Mouse (Mus musculus): Measurements from ENCODE around the gene Mpzl3.
"Not testable (repeated sequence)": the region's sequence is repeated elsewhere in the genome, so short reads cannot be mapped to it uniquely, and the experiment has no call there.

Mpzl3 gene

GRCm38 (mm10) chr9:45055082-45055713, at the start of gene Mpzl3:
Gene Mpzl3, plus strand, starts transcription at chr9:45055186.
- peak; percentile 84 for DNase-seq (ENCODE audit: low read depth, low spot score)

DNA sequence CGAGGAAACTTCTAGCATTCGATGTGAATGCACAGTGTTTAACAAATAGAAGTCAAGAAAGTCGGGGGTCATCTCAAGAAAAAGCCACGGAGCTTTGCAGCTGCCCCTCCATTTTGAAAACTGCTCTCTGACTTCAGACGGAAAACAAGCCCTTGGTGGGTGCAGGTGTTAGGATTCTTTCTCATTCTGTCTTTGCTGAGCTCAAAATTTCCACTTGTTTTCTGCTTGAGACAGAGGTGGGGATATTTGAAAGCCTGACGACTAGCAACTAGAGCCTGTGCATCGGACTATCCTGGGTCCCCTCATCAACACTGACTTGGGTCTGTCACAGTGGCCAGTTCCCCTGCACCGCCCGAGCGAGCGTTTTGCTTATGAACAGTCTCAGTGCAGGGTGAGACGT, 47.6 kb upstream of the Mpzl3 start:
- no peak for DNase-seq (ENCODE audit: low read depth, low spot score)

- DNase-seq (ENCODE audit: low read depth, low spot score), result no peak
These were observed 46.6 kb upstream of the Mpzl3 start for GRCm38 (mm10) chr9:45008342-45008741.

DNA sequence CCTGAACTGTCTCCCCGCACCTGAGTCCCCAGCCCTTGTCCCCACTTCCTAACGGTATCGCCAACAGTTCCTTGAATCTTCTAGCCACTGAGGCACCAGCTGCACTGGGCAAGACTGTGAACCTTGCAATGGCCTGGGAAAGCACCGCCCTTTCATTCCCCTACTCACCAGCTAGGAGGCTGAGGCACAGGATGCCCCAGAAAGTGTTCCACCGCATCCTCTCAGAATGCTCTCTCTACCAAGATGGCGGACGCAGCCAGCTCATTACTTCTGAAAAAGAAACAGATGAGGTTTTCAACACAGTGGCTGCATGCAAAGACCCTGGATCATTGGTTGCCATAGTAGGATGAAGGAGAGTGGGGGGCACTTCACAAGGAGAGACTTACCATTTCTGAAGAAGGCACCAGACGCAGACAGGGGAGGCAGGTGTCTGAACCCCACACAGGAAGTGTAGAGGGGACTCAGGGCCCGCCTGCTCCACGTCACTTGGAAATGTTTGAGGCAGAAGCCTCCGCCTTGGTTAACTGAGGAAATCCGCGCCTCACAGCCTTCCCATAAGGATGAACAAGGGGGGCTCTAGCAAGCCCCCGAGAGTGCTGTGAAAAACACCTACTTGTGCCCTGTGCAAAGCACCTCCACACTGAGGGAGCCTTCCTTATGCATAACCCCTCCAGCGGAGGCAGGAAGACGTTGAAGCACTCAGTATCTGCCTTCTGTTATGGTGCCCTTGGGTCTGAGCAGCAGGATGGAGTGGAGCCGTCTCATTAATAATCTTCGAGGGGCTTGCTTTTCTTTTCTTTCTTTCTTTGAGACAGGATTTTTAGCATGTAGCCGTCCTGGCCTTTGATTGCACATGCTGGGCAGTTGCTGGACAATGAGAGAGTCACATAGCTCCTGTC, 45.6 kb upstream of the Mpzl3 start, which contains the start of gene Cd3e:
Gene Cd3e, minus strand, starts transcription at position 448 of the 899 bp plus-strand sequence.
- no peak for DNase-seq (ENCODE audit: low read depth, low spot score)

DNA sequence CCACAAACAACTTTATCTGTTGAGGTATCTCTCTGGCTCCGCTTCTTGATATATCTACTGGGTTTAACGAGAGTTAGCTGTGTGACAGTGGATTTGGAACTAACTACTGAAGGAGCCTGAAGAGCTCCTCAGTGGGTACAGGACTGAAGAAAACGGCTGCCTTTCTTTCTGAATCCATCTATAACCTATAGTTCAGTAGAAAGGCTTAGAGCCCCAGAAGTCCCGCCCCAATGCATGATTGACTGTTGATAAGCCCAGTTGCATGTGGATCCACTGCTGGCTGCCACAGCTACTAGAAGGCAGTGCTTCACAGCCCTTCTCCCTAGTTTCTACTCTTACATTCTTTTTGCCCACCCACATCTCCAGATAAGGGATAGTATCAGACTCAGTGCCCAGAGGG, 44.5 kb upstream of the Mpzl3 start:
- DNase-seq (ENCODE audit: low read depth, low spot score), result no peak

DNA sequence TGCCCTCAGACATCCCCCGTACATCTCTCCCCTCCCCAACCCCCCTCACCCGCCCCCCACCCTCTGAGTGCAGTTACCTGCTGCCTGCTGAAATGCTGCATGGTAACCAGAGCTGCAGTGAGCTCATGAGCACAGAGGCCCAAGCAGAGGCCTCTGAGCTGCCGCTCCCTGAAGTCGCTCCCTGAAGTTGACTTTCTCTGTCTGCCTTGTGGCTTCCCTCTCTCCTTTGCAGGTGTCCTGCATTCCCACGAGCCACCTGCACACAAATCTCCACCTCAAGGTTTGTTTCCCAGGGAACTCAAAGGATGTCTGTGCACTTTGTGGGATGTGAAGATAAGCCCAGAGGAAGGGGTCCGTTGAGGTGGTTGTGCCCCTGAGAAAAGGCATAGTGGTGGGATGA, 43.7 kb upstream of the Mpzl3 start:
- no peak for DNase-seq (ENCODE audit: low read depth, low spot score)

DNA sequence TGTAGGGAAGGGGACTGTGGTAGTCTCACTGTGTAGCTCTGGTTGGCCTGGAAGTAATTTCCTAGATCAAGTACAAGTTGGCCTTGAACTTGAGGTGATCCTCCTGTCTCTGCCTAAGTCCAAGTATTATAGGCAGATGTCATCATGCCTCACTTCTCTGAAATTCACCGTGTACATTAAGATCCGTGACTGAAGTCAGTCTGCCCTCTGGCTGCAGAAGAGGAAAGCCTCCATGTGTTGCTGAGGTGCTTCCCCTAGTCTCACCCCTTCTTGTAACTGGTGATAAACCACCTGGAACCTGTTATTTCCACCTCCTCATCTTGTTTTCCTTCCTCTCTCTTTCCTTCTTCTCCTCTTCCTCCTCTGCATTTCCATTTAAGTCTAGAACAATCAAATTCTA, 40.1 kb upstream of the Mpzl3 start:
- no peak for DNase-seq (ENCODE audit: low read depth, low spot score)

DNA sequence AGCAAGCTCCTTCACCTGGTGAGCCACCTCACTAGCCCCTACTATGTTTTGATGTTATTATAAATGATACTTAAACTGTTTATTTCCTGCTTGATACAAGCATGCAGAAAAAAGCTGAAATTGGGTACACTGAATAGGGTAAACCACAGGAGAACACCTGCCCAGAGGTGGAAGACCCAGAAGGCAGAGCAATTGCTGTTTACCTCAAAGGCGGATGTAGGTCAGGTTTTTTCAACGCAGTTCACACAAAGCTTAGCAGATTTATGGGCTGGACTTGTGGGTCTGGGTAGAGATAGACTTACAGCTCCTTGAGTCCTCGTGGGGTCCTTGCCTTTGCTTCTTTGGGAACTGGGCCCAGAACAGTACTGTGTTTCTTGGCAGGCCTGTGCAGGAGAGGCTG, 39.1 kb upstream of the Mpzl3 start:
- DNase-seq (ENCODE audit: low read depth, low spot score), result no peak

GRCm38 (mm10) chr9:45018031-45018430, 37.0 kb upstream of the Mpzl3 start:
- no peak for DNase-seq (ENCODE audit: low read depth, low spot score)

GRCm38 (mm10) chr9:45022800-45023199, 32.2 kb upstream of the Mpzl3 start:
- DNase-seq (ENCODE audit: low read depth, low spot score), result no peak

GRCm38 (mm10) chr9:45023638-45024037, 31.3 kb upstream of the Mpzl3 start:
- DNase-seq (ENCODE audit: low read depth, low spot score), result no peak

- no peak for DNase-seq (ENCODE audit: low read depth, low spot score)
These were observed 30.8 kb upstream of the Mpzl3 start for GRCm38 (mm10) chr9:45024187-45024586.

- no peak for DNase-seq (ENCODE audit: low read depth, low spot score)
These were observed 27.6 kb upstream of the Mpzl3 start for GRCm38 (mm10) chr9:45027376-45027775.

DNA sequence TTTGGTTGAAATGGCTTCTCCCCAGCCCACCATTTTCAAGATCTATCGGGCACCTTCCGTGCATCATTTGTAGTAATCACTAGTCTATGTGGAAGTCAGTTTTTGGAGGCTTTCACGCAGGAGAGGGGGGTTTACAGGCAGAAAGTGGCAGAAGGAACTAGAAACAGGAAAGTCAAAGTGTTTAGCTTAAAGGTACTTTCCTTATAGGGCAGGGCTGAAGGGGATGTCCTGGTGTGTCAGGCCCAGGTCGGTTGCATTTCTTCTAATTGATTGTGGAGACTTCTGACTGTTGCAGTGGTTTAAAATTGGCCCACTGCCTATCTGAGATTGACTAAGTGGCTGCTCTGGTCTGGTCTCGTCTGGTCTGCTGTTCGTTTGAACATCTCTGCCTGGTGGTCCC, 24.6 kb upstream of the Mpzl3 start:
- DNase-seq (ENCODE audit: low read depth, low spot score), result no peak

GRCm38 (mm10) chr9:45032261-45032660, 22.7 kb upstream of the Mpzl3 start:
- no peak for DNase-seq (ENCODE audit: low read depth, low spot score)

- DNase-seq (ENCODE audit: low read depth, low spot score), result no peak
These were observed 20.5 kb upstream of the Mpzl3 start for GRCm38 (mm10) chr9:45034526-45034925.

DNA sequence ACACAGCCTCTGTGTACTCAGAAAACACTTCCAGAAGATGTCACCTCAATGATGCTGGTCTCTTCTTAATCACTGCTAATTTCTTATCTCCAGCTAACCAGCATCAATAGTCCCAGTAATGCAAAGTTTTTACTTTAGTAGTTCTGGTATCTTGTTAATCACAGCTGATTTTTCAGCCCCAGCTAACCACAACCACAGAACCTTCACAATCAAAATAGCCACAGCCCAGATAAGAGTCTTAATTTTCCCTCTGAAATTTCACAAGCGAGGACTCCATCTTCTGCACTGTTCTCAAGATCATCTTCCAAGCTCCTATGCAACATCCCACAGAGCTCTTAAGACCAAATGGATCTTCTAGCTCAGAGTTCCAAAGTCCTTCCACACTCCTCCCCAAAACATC, 17.2 kb upstream of the Mpzl3 start:
- DNase-seq (ENCODE audit: low read depth, low spot score), result not testable (repeated sequence)

- DNase-seq (ENCODE audit: low read depth, low spot score), result no peak
These were observed 15.5 kb upstream of the Mpzl3 start, which contains the start of gene Mpzl2 for GRCm38 (mm10) chr9:45039499-45039898. Gene Mpzl2, plus strand, starts transcription at chr9:45039799.

GRCm38 (mm10) chr9:45040066-45040845, 14.7 kb upstream of the Mpzl3 start:
- no peak for DNase-seq (ENCODE audit: low read depth, low spot score)

DNA sequence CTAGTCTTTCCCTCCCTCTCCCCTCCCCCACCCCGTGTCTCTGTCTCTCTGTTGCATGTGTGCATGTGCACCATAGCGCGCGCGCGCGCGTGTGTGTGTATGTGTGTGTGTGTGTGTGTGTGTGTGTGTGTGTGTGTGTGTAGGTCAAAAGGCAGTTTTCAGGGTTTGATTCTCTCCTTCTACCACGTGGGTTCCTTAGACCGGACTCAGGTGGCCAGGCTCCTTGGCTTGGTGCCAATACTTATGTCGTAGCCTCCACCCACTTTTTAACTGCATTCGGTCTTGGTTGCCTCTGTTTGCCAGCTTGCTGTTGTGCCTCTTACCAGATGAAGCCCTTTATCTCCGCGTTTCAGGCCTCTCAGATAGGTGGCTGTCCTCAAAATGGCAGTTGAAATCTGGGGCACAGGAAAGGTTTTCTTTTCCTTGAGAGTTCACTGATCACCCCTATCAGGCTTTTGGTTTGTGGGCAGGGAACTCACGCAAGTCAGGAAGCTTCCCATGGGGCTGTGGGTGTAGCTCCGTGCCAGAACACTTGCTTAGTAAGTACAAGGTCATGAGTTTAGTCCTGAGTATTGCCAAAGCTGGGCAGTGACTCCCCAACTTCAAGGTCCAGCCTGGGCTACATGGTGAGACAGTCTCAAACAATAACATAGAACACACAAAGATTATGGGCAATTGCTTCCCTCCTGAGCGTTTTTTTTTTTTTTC, 13.7 kb upstream of the Mpzl3 start:
- no peak for DNase-seq (ENCODE audit: low read depth, low spot score)

GRCm38 (mm10) chr9:45042056-45042720, 12.8 kb upstream of the Mpzl3 start:
- peak; percentile 65 for DNase-seq (ENCODE audit: low read depth, low spot score)
